Mouse (Mus musculus) stomach, adult 2 months (tissue): ENCODE data around the gene Slfn3. TPM values are rescaled to one million over a fixed set of nuclear protein-coding genes. Genes with fewer than 3 reads are reported as not detected.

Experiments used
- polyA plus RNA-seq: library from polyadenylated mRNA; depleted of rRNA; stranded (reverse); fragments of >200 nt; gene quantifications from 2 replicates; pipeline ENCODE4 v1.2.3, GENCODE M21; 2012; rRNA removed

Slfn3 gene
- polyA plus RNA-seq: not detected in 2 replicates

DNA sequence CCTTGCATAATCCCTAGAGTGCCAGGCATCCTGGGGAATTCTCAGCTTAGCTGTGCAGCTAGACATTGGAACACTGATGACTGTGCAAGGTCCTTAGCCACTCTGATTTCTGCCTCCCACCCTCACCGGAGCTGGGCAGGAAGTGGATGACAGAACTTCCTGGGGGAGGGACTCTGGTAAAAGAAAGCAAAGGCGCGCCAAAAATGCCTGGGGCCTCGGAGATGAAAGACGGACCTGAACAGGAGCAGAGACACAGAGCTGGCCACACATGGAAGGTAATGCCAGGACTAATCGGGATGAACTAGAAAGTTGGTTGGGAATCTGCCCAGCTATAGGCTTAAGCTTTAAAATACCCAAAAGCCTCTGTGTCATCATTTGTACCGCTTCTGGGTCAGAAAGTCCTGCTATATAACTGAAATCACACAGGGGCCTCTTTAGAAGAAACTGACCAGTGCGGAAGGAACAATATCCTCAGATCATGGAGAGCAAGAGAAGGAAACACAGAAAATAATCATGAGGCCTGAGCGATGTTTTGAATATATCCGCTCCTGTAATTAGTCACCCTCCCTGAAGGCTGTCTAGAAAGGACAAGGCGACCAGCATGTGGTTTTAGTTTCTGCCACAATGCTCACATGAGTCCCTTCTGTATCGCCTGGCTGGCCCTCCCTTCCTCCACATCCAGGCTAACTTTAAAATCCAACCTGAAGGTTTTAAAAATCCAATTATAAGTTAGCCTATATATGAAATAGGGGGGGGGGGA is at the start of gene Slfn3:
TSS of gene Slfn3 (plus strand) at position 197 of the 760 bp plus-strand sequence.

GRCm38 (mm10) chr11:83174948-83175539 is 16.1 kb upstream of the Slfn3 start, which contains the start of gene Slfn4:
Gene Slfn4 (plus strand): TSS chr11:83175186.

Other genes starting within 250 kb of the Slfn3 start
- 0.59 and 1.3 TPM in 2 replicates for gene Slfn5, start 240.0 kb upstream of the Slfn3 start, polyA plus RNA-seq
- 0.22 and 0.40 TPM in 2 replicates for gene Slfn9, start 199.5 kb upstream of the Slfn3 start, polyA plus RNA-seq
- 0.22 TPM in 1 of 2 replicates, not detected in the other for gene Slfn8, start 170.5 kb upstream of the Slfn3 start, polyA plus RNA-seq
- gene Slfn2, start 126.2 kb upstream of the Slfn3 start, polyA plus RNA-seq: 0.73 and 1.1 TPM in 2 replicates
- 0.03 and 0.04 TPM in 2 replicates for gene Slfn1, start 74.5 kb upstream of the Slfn3 start, polyA plus RNA-seq
- 0.11 and 0.29 TPM in 2 replicates for gene Slfn4, start 16.1 kb upstream of the Slfn3 start, polyA plus RNA-seq
- not detected in 2 replicates for gene Slfn14, start 95.4 kb downstream of the Slfn3 start, polyA plus RNA-seq
- gene Ap2b1, start 107.7 kb downstream of the Slfn3 start, polyA plus RNA-seq: 8.4 and 11.3 TPM in 2 replicates
- gene Pex12, start 111.3 kb downstream of the Slfn3 start, polyA plus RNA-seq: 3.3 and 3.9 TPM in 2 replicates
- 0.78 and 1.0 TPM in 2 replicates for gene Rasl10b, start 217.8 kb downstream of the Slfn3 start, polyA plus RNA-seq
- 0.13 TPM in 2 replicates for gene Gas2l2, start 238.1 kb downstream of the Slfn3 start, polyA plus RNA-seq
- 0.11 and 0.52 TPM in 2 replicates for gene 1700020L24Rik, start 246.3 kb downstream of the Slfn3 start, polyA plus RNA-seq